Mouse (Mus musculus) urinary bladder, postnatal 25 days (tissue): ENCODE measurements around the gene Gmpr2.

ENCODE experiments used
- DNase-seq: peaks from one replicate; pipeline ENCODE4 v3.0.0; 2022; ENCODE audit warnings: low spot score

The Gmpr2 gene

DNA sequence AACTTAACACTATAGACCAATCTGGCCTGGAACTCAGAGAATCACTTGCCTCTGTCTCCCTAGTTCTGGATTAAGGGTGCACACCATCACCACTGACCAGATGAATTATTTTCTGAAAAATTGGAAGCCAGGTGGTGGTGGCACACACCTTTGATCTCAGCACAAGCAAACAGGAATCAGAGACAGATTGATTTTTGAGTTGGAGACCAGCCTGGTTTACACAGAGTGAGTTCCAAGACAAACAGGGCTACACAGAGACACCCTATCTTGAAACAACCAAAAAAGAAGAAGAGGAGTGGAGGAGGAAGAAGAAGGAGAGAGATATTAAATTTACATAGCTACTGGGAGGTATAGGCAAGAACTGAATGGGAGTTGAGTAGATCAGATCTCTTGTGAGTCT, 54.5 kb downstream of the Gmpr2 start:
- no peak for DNase-seq

DNA sequence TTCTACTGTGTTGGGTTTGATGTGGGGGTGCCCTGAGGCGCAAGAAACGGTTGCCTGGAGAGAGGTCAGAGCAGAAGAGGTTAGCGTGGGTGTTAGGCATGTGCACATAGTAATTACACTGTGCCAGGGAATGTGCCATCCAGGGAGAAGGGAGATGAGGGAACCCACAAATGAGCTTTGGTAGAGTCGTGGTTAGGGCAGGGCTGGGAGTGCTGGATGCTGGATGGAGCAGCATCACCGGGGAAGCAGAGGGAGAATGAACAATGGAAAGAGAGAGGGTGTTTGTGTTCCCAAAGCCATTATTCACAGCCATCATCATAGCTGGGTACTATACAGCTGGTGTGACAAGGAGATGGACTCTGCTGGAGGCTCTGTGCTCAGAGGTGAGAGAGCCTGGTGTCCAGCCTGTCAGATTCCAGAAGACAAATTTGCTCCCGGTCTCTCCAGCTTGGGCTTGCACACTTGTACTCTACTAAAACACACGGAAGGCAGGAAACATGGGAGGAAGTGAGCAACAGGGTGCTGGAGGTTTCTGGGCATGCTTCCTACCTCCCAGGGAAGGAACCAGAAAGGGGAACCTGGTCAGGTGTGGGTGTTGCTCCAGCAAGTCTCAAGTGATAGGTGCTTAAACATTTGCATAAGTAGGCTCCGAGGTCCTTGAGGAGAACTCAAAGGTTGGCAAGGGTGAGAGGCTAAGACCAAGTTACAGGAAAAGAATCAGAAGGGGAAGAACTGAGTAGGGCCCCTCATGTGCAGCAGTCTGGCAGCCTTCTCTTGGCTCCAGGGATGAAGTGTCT, 56.3 kb downstream of the Gmpr2 start:
- no peak for DNase-seq
